Mouse (Mus musculus): ENCODE results near the gene Myoz1. TPM values are rescaled to one million over a fixed set of nuclear protein-coding genes. Genes with fewer than 3 reads are reported as not detected.

Myoz1 gene
- total RNA-seq, 2 experiments from 2014 or later: 1.1 to 2.1 TPM

GRCm38 (mm10) chr14:20607396-20608126 is 48.8 kb downstream of the Myoz1 start:
- intact Hi-C loops (cut with DNase I): no loop called here
- DNase-seq: peak; percentile 30 to 41

GRCm38 (mm10) chr14:20601287-20601686 is 55.1 kb downstream of the Myoz1 start:
- intact Hi-C loops (cut with DNase I): no loop called here
- DNase-seq: no peak

- no peak for DNase-seq
- intact Hi-C loops (cut with DNase I): no loop called here
Observed at GRCm38 (mm10) chr14:20600203-20600602, 56.1 kb downstream of the Myoz1 start.

- DNase-seq: no peak
- intact Hi-C loops (cut with DNase I): no loop called here
Observed at GRCm38 (mm10) chr14:20599542-20599941, 56.8 kb downstream of the Myoz1 start.

Small RNA genes lying within 50 kb of the gene (microRNA-seq; reads per million reads assigned to microRNA genes)
- 0.35 to 0.71 reads per million in 2 experiments for gene Mir6946

Other genes with a start within 250 kb of the Myoz1 start
- under 1 TPM in 1 of 2 experiments, not detected in 1; 0.77 TPM for gene Cfap70, start 204.3 kb downstream of the Myoz1 start, total RNA-seq (2021)
- 10 to 100 TPM; 61.5 to 66.1 TPM for gene Anxa7, start 176.4 kb downstream of the Myoz1 start, total RNA-seq (2021)
- gene Mss51, start 159.6 kb downstream of the Myoz1 start, total RNA-seq (2021): under 1 TPM; 0.60 to 0.69 TPM
- 10 to 100 TPM; 67.4 to 70.1 TPM for gene Ppp3cb, start 110.0 kb downstream of the Myoz1 start, total RNA-seq (2021)
- 10 to 100 TPM; 12.9 to 14.0 TPM for gene Usp54, start 15.5 kb downstream of the Myoz1 start, total RNA-seq (2021)
- gene Synpo2l, start 11.8 kb upstream of the Myoz1 start, total RNA-seq (2021): 100 to 1,000 TPM; 164 to 213 TPM
- gene Sec24c, start 17.8 kb upstream of the Myoz1 start, total RNA-seq (2021): 100 to 1,000 TPM; 103 to 105 TPM
- 10 to 100 TPM; 11.1 to 11.6 TPM for gene Fut11, start 38.4 kb upstream of the Myoz1 start, total RNA-seq (2021)
- 10 to 100 TPM; 83.7 to 91.9 TPM for gene Chchd1, start 46.5 kb upstream of the Myoz1 start, total RNA-seq (2021)
- gene Zswim8, start 51.0 kb upstream of the Myoz1 start, total RNA-seq (2021): 10 to 100 TPM; 68.7 to 71.7 TPM
- 10 to 100 TPM; 15.5 to 18.3 TPM for gene Ndst2, start 78.0 kb upstream of the Myoz1 start, total RNA-seq (2021)
- 10 to 100 TPM; 48.5 to 59.8 TPM for gene Camk2g, start 137.5 kb upstream of the Myoz1 start, total RNA-seq (2021)
- 1 to 10 TPM; 8.0 to 8.7 TPM for gene Plau, start 180.1 kb upstream of the Myoz1 start, total RNA-seq (2021)

Measured in heart, postnatal 10 days (tissue).